Mouse (Mus musculus) lung, adult 2 months (tissue): ENCODE measurements at regions not wholly inside any gene's neighbourhood (a gene's known extent, or its start where the extent isn't known, plus 50 kb on each side); places are given as distances from the start of the nearest gene placed in this dataset.
A peak's percentile ranks its signal among the peaks of the same experiment; 100 is the strongest.

Source experiments
- DNase-seq: peaks from one replicate; pipeline ENCODE4 v3.0.0; 2022
- H3K4me1 ChIP-seq: fragments of 200-500 bp; 2 replicates; pipeline ENCODE4 v1.6.1; 2011; ENCODE audit warnings: low read length; ENCODE audit not compliant: control insufficient read depth, insufficient read depth
- H3K4me3 ChIP-seq: fragments of 200-500 bp; replicated peaks from 2 replicates; pipeline ENCODE3; 2011; ENCODE audit warnings: low read depth, mild to moderate bottlenecking, control low read depth, low read length; ENCODE audit errors: extremely low read depth
- CTCF ChIP-seq: fragments of 200-500 bp; IDR thresholded peaks from 2 replicates; pipeline ENCODE4 v1.5.1; 2011; ENCODE audit warnings: mild to moderate bottlenecking, low read length, control low read depth; ENCODE audit not compliant: insufficient read depth
- POLR2A ChIP-seq: fragments of 200-500 bp; IDR thresholded peaks from 2 replicates; pipeline ENCODE4 v1.6.1; 2011; ENCODE audit warnings: low read depth, mild to moderate bottlenecking, control low read depth, low read length, borderline replicate concordance; ENCODE audit errors: extremely low read depth
- WGBS: fragments of 180-500 bp; shearing (Covaris S2); methylation state at CpG from one replicate; pipeline ENCODE4 v1.1.7; 2018; 5-methylcytosine and 5-hydroxymethylcytosine counted together

DNA sequence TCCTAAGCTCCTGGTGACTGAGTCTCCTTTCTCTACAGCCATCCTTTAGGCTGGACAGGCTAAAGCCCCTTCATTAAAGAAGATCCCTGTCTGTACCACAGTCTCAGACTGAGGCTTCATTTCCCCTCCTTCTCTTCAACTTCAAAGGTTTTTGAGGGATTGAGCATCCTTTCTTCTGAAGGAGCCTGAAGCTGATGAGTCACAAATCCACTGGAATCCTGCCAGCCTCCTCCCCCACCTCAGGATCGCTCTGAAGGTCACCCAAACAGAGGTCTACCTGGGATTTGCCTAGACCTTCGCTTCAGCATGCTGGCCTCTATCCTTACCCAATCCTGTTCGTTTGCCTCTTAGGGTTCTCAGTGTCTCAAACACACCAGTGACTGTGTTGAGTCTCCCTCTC is 57.7 kb upstream of the Ror1 start:
- no peak for DNase-seq
- Histone ChIP-seq H3K4me1 (peaks cover 5% of the 10 kb centered on the region), H3K4me3 (no peak overlapping the region)
- 65% methylated on average over 3 of the region's 3 CpGs for WGBS
- TF ChIP-seq POLR2A = no peak
- TF ChIP-seq CTCF = no peak

DNA sequence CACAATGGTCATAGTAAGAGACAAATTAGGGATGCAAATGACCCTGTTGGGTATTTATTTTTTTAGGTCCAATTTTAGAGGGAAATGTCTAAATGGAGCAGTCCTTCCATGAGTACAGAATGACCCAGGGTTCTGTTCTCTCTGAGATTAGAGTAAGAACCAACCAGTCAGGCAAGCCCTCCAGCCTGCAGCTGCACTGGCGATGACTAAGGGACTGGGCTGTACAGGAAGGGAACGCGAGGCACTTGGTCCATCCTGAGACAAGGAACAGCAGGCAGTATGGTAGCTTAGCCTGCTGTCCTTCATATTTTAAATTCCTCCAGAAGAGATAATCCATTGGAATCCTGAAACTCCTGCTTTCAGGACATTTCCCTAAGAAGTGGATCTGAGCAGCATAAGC is 55.9 kb upstream of the Ror1 start:
- H3K4me3 ChIP-seq = no peak overlapping the region
- 82% methylated on average over 3 of the region's 3 CpGs for WGBS
- H3K4me1 ChIP-seq = peaks cover 5% of the 10 kb centered on the region
- DNase-seq = no peak
- no peak for TF ChIP-seq POLR2A
- TF ChIP-seq CTCF = no peak

DNA sequence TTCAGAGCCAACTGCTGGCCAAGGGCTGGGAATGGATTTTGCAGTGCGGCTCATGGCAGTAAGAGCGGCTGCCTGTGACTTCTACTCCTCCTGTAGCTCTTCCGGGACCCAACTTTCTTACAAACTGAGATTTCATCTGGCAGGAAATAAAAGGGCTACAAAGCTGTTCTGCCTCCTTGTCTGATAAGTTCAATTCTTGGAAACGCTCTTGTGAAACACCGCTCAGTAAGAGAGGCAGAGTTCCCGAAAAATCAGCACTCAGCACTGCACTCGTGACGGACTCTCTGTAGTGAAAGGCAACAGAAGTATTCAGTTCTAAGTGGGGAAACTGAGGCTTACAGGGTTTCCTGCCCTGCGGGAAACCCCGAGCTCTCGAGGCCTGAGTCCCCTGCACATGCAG is 53.6 kb upstream of the Ror1 start:
- TF ChIP-seq CTCF (no peak), POLR2A (0 out of 2 replicates have a peak, but pooled peaks have one; percentile 10)
- DNase-seq = no peak
- H3K4me3 ChIP-seq = peak overlapping the region; percentile 1
- H3K4me1 ChIP-seq = peaks cover 7% of the 10 kb centered on the region
- WGBS = 38% methylated on average over 11 of the region's 11 CpGs

DNA sequence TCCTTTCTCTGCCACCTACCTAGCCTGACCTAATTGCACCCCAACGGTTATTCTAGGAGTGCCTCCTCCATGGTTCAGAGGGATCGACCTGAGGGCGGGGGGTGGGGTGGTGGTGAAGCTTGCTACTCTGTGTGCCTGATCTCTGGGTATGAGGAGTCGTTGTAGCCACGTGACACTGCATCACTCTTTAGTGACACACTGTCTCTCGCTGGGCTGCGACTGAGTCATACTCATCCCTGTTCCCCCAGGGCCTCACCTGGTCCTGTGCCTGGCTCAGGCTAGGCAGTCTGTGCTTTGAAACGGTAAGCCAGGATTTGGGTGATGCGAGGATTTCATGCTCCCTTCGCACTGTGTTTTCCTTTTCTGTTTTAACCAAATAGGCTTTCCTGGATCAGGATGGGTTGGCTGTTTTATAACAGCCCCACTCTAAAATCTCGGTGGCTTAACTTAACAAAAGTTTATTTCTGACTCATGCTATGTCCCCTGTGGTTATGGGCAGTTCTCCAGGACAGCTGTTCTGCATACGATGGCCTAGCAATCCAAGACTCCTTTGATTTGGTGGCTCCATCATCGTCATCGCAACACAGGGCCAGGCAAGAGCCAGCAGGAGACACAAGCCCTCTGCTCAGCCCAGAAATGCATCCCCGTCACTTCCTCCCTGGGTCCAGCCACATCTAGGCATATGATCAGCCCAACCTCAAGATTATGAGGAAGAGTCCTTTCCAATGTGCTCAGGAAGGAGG is 50.3 kb upstream of the Ror1 start:
- H3K4me1 ChIP-seq = peaks cover 7% of the 10 kb centered on the region
- 70% methylated on average over 15 of the region's 15 CpGs for WGBS
- DNase-seq = no peak
- no peak overlapping the region for H3K4me3 ChIP-seq
- no peak for TF ChIP-seq POLR2A
- no peak for TF ChIP-seq CTCF
